Mouse (Mus musculus) E14TG2a.4 (cell line): ENCODE results near the gene Cyth2.

Source experiments
- CTCF ChIP-seq: conservative IDR thresholded peaks from 2 replicates; pipeline ENCODE4 v1.5.1; 2014; ENCODE audit warnings: low read length
- NANOG ChIP-seq: IDR thresholded peaks from 2 replicates; pipeline ENCODE4 v1.6.1; 2014; ENCODE audit warnings: borderline replicate concordance, low read length, mixed read lengths
- POU5F1 ChIP-seq: IDR thresholded peaks from 2 replicates; pipeline ENCODE4 v1.6.1; 2014; ENCODE audit warnings: low read length, borderline replicate concordance

DNA sequence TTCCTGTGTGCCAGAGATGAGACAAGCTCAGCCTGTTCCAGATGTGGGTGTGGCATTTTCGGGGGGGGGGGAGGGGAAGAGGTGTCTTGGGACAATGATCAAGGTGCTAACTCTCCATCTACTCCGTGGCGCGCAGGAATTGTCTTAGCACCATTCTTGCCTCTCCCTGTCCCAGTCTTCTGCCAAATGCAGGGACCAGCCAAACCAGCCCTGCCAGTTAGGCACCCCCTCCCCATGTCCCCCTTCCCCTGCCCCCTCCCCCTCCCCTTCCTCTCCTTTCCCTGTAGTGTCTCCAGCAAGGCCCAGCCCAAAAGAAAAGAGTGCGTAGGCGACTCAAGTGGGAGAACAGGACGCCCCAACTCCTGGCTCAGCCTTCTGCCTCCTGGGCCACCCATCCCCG is 47.6 kb downstream of the Cyth2 start:
- no peak for TF ChIP-seq CTCF
- TF ChIP-seq NANOG = no peak
- no peak for TF ChIP-seq POU5F1
